Comparison of ENCODE assay signal across 9 mouse cellular contexts in the genomic region with DNA sequence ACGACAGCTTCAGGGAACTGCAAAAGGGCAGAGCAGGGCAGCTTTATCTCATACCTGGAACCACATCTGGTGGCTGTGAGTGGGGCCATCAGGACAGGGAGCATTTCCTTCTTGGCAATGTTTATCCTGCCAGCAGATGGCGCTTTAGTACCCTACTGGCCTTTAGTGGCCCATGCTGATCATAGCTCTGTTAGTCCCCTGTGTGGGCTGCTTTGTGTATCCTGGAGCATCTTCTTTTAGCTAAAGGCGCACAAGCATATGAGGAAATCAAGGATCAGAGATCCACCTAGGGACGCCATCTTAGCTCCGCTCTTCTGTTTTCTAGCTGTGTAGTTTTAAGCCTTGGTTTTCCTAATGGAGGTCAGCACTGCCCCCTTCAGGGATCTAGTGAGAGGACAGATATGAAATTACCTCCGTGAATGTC. TPM values are rescaled to one million over a fixed set of nuclear protein-coding genes. Genes with fewer than 3 reads are reported as not detected.
A peak's percentile ranks its signal among the peaks of the same experiment; 100 is the strongest.
DNase-seq lines count a peak whose midpoint lies in the region; ATAC-seq and TF ChIP-seq lines count a peak whose summit lies in the region.
"Had no signal": no experiment of that assay in that cellular context is flagged by ENCODE, and none has a peak within 500 bp of the region (broad histone marks: within the 10 kb centered on the region; RNA-seq: fewer than 3 reads in every experiment).

No protein-coding gene starts in this region.

- H3K4me1 ChIP-seq in heart, embryonic 13.5 days: peaks cover 98% of the 10 kb centered on the region
- peaks cover 18 to 54% of the 10 kb centered on the region in 2 experiments for H3K4me1 ChIP-seq in CH12.LX (ENCODE audit: control insufficient read depth in 1 of 2, insufficient read depth in 2 of 2)
- H3K4me1 ChIP-seq in liver, adult 2 months (ENCODE audit: control insufficient read depth, insufficient read depth, low read length): no peaks in the 10 kb centered on the region

- no peaks in the 10 kb centered on the region for H3K9me3 ChIP-seq in heart, embryonic 13.5 days
- no peaks in the 10 kb centered on the region for H3K9me3 ChIP-seq in CH12.LX (replicated peaks; ENCODE audit: low read length)

- ATAC-seq in heart, embryonic 13.5 days (ENCODE audit: extremely low read depth, insufficient number of reproducible peaks, low FRiP score, low TSS enrichment): no peak
- ATAC-seq in neutrophil, adult 5-6 weeks (ENCODE audit: extremely low read depth, insufficient number of reproducible peaks, low FRiP score, poor library complexity, severe bottlenecking): 0 out of 2 replicates have a peak, but pooled peaks have one; percentile 23

- TF ChIP-seq CTCF in CH12.LX (conservative IDR thresholded peaks at IDR 0.05 in 1 of 2, IDR thresholded peaks at IDR 0.05 in 1 of 2; ENCODE audit: low read depth in 2 of 2, low read length in 2 of 2): peak; percentile 88 to 89
- peak; percentile 62 for TF ChIP-seq CTCF in liver, adult 2 months (IDR thresholded peaks at IDR 0.05; ENCODE audit: low read depth, low read length)

- intact Hi-C loops in heart, postnatal 36 days (cut with DNase I): no loop called here

- no peak overlapping the region for H3K4me3 ChIP-seq in heart, embryonic 13.5 days
- no peak overlapping the region for H3K4me3 ChIP-seq in CH12.LX (replicated peaks in 1 of 3; ENCODE audit: low read depth in 2 of 3, low read length in 2 of 3, poor library complexity in 1 of 3)
- no peak overlapping the region for H3K4me3 ChIP-seq in liver, adult 2 months (ENCODE audit: insufficient read depth, low read depth, low read length)

- peaks cover 100% of the 10 kb centered on the region for H3K36me3 ChIP-seq in heart, embryonic 13.5 days
- peaks cover 0 to 35% of the 10 kb centered on the region in 2 experiments for H3K36me3 ChIP-seq in CH12.LX (replicated peaks in 1 of 2; ENCODE audit: control insufficient read depth in 1 of 2, insufficient read depth in 1 of 2, low read length in 1 of 2)
- H3K36me3 ChIP-seq in liver, adult 2 months (ENCODE audit: control insufficient read depth, insufficient read depth, low read length): no peaks in the 10 kb centered on the region

- 29% methylated on average over 6 of the region's 6 CpGs for WGBS in heart, embryonic 13.5 days
- 37% methylated on average over 6 of the region's 6 CpGs for WGBS in liver, adult 2 months

- dilution Hi-C loops in CH12.LX (cut with MboI; ENCODE audit: extremely low pct_ligation_motif_present, extremely low pct_unique_long_range_greater_than_20kb, low sequenced_read_pairs): no loop called here

- peak; percentile 49 for TF ChIP-seq RAD21 in CH12.LX (IDR thresholded peaks at IDR 0.05; ENCODE audit: low read depth, low read length)

- TF ChIP-seq EP300 in CH12.LX (IDR thresholded peaks at IDR 0.05; ENCODE audit: low read length): no peak

- DNase-seq in heart, postnatal 36 days: no peak
- peak; percentile 78 for DNase-seq in CH12.LX (ENCODE audit: extremely low read depth)
- DNase-seq in adrenal gland, adult 2 months: peak; percentile 33
- DNase-seq in forelimb bud, embryonic 11.5 days (ENCODE audit: low read depth, low spot score): peak; percentile 61
- DNase-seq in liver, adult 2 months (ENCODE audit: extremely low read depth, low read depth, low spot score): peak; percentile 30
- no peak for DNase-seq in ovary, adult 18-20 months (ENCODE audit: low spot score)

- H3K4me2 ChIP-seq in heart, embryonic 13.5 days: no peak overlapping the region
- no peak overlapping the region for H3K4me2 ChIP-seq in CH12.LX (ENCODE audit: insufficient read depth, low read depth, poor library complexity, severe bottlenecking)

- TF ChIP-seq POLR2A in CH12.LX (IDR thresholded peaks at IDR 0.05; ENCODE audit: low read depth, low read length): no peak
- no peak for TF ChIP-seq POLR2A in liver, adult 2 months (IDR thresholded peaks at IDR 0.05; ENCODE audit: extremely low read depth, insufficient read depth, low read length)

- H3K27me3 ChIP-seq in heart, embryonic 13.5 days (replicated peaks): no peaks in the 10 kb centered on the region
- H3K27me3 ChIP-seq in CH12.LX (replicated peaks): peaks cover 2% of the 10 kb centered on the region
- H3K27me3 ChIP-seq in liver, adult 2 months (ENCODE audit: control insufficient read depth, insufficient read depth, low read length): no peaks in the 10 kb centered on the region

- in situ Hi-C loops in CH12.LX (cut with MboI; ENCODE audit: low pct_ligation_motif_present, low pct_unique_long_range_greater_than_20kb, low sequenced_read_pairs): no loop called here

- peak overlapping the region; percentile 48; the same call in 1 of the 2 replicates for H3K27ac ChIP-seq in heart, embryonic 13.5 days (replicated peaks)
- H3K27ac ChIP-seq in CH12.LX (ENCODE audit: insufficient read depth, low read depth): no peak overlapping the region
- H3K27ac ChIP-seq in liver, adult 2 months (replicated peaks; ENCODE audit: insufficient read depth, low read depth, low read length): no peak overlapping the region
- H3K27ac ChIP-seq: macrophage had no signal

- H3K9ac ChIP-seq in heart, embryonic 13.5 days: peak overlapping the region; percentile 66; the same call in 1 of the 2 replicates
- H3K9ac ChIP-seq in CH12.LX (ENCODE audit: insufficient read depth, low read depth): no peak overlapping the region
- H3K9ac ChIP-seq in liver, adult 2 months (ENCODE audit: low read depth, low read length): no peak overlapping the region

- no peaks in the 10 kb centered on the region for H3K79me2 ChIP-seq in CH12.LX (replicated peaks; ENCODE audit: control insufficient read depth, extremely low read depth, insufficient read depth, poor library complexity, severe bottlenecking)
- H3K79me2 ChIP-seq in liver, adult 2 months (ENCODE audit: control insufficient read depth, insufficient read depth, low read length): no peaks in the 10 kb centered on the region

TF ChIP-seq in CH12.LX, 34 proteins besides CTCF, POLR2A, EP300 and RAD21:
- no peak for TF ChIP-seq CHD1 (IDR thresholded peaks at IDR 0.05; ENCODE audit: low read depth, low read length)
- no peak for TF ChIP-seq MAFK (IDR thresholded peaks at IDR 0.05; ENCODE audit: insufficient replicate concordance, low read length)
- no peak for TF ChIP-seq ETS1 (conservative IDR thresholded peaks at IDR 0.05; ENCODE audit: low read depth, low read length)
- no peak for TF ChIP-seq PAX5 (IDR thresholded peaks at IDR 0.05; ENCODE audit: low read length)
- no peak for TF ChIP-seq ZC3H11A (IDR thresholded peaks at IDR 0.05; ENCODE audit: low read depth, low read length)
- peak; percentile 39; the same call in 1 of the 2 replicates for TF ChIP-seq MXI1 (IDR thresholded peaks at IDR 0.05; ENCODE audit: low read depth, low read length)
- no peak for TF ChIP-seq RCOR1 (conservative IDR thresholded peaks at IDR 0.05; ENCODE audit: low read depth, low read length)
- TF ChIP-seq CHD2 (IDR thresholded peaks at IDR 0.05; ENCODE audit: low read length): no peak
- 0 out of 2 replicates have a peak, but pooled peaks have one; percentile 55 for TF ChIP-seq MYC (IDR thresholded peaks at IDR 0.05; ENCODE audit: low read depth, low read length)
- peak; percentile 65 for TF ChIP-seq ELF1 (IDR thresholded peaks at IDR 0.05; ENCODE audit: low read depth, low read length)
- TF ChIP-seq IRF4 (IDR thresholded peaks at IDR 0.05; ENCODE audit: low read depth, low read length): 0 out of 2 replicates have a peak, but pooled peaks have one; percentile 40
- peak; percentile 48 for TF ChIP-seq SMC3 (IDR thresholded peaks at IDR 0.05; ENCODE audit: low read depth, low read length)
- no peak for TF ChIP-seq KAT2A (IDR thresholded peaks at IDR 0.05; ENCODE audit: insufficient replicate concordance, low read length)
- TF ChIP-seq ZNF384 (IDR thresholded peaks at IDR 0.05; ENCODE audit: low read depth, low read length): no peak
- no peak for TF ChIP-seq USF1 (IDR thresholded peaks at IDR 0.05; ENCODE audit: low read depth, low read length)
- 0 out of 2 replicates have a peak, but pooled peaks have one; percentile 22 for TF ChIP-seq JUND (conservative IDR thresholded peaks at IDR 0.05; ENCODE audit: low read depth, low read length)
- no peak for TF ChIP-seq ZKSCAN1 (IDR thresholded peaks at IDR 0.05; ENCODE audit: borderline replicate concordance, low read depth, low read length)
- no peak for TF ChIP-seq MAZ (IDR thresholded peaks at IDR 0.05; ENCODE audit: low read depth, low read length)
- TF ChIP-seq BHLHE40 (IDR thresholded peaks at IDR 0.05; ENCODE audit: low read depth, low read length): no peak
- TF ChIP-seq MAX (IDR thresholded peaks at IDR 0.05; ENCODE audit: low read length): no peak
- peak; percentile 61; the same call in 1 of the 2 replicates for TF ChIP-seq NELFE (IDR thresholded peaks at IDR 0.05; ENCODE audit: low read depth, low read length)
- TF ChIP-seq TCF12 (IDR thresholded peaks at IDR 0.05; ENCODE audit: low read depth, low read length): peak; percentile 21; the same call in 1 of the 2 replicates

RNA-seq across cellular contexts. Expression of gene Tnnt2, which starts 11.0 kb away (rescaled TPM):
- 5,554 and 6,221 TPM in 2 replicates for polyA plus RNA-seq in heart, embryonic 13.5 days (2015; fragmentation: Nextera tagmentation; extraction: Ambion mirVana)
- total RNA-seq in heart, postnatal 36 days (2021): 1,000 to 10,000 TPM; 8,733 to 8,759 TPM
- total RNA-seq in CH12.LX (2012; rRNA removed) (5.5 and 8.6 TPM in 2 replicates), CH12.LX (2014; rRNA removed) (3.6 and 5.0 TPM in 2 replicates)
- 31.1 and 32.5 TPM in 2 replicates for polyA plus RNA-seq in CH12.LX (2012; ENCODE audit: insufficient read length, low read depth)
- 1 to 10 TPM; 3.1 to 5.7 TPM for total RNA-seq in adrenal gland, adult 2 months (2021)
- 0.66 and 1.00 TPM in 2 replicates for polyA plus RNA-seq in adrenal gland, adult 2 months (2012; rRNA removed)
- total RNA-seq in liver, adult 2 months (2014; rRNA removed): 0.46 and 0.54 TPM in 2 replicates
- 0.06 and 0.09 TPM in 2 replicates for polyA plus RNA-seq in liver, adult 2 months (2012; rRNA removed)
- total RNA-seq in neutrophil, adult 5-6 weeks (2017): 0.12 TPM in 1 of 2 replicates, not detected in the other
- polyA plus RNA-seq: macrophage had no signal

RNA-seq across cellular contexts. Expression of gene Lad1, which starts 28.8 kb away (rescaled TPM):
- 4.0 and 4.4 TPM in 2 replicates for polyA plus RNA-seq in heart, embryonic 13.5 days (2015; fragmentation: Nextera tagmentation; extraction: Ambion mirVana)
- total RNA-seq in heart, postnatal 36 days (2021): 1 to 10 TPM; 5.6 to 8.2 TPM
- total RNA-seq in CH12.LX (2012; rRNA removed): 0.13 TPM in 1 of 2 replicates, not detected in the other
- total RNA-seq in CH12.LX (2014; rRNA removed): 0.24 TPM in 1 of 2 replicates, not detected in the other
- polyA plus RNA-seq in CH12.LX (2012; ENCODE audit: insufficient read length, low read depth): 0.17 and 0.25 TPM in 2 replicates
- under 1 TPM; 0.14 to 0.17 TPM for total RNA-seq in adrenal gland, adult 2 months (2021)
- 0.38 and 0.40 TPM in 2 replicates for polyA plus RNA-seq in adrenal gland, adult 2 months (2012; rRNA removed)
- 0.54 and 0.55 TPM in 2 replicates for total RNA-seq in liver, adult 2 months (2014; rRNA removed)
- 3.4 and 6.4 TPM in 2 replicates for polyA plus RNA-seq in liver, adult 2 months (2012; rRNA removed)
- 0.12 TPM in 1 of 2 replicates, not detected in the other for total RNA-seq in neutrophil, adult 5-6 weeks (2017)

Comparison
In these comparisons a context has a peak if more than half of its experiments do, and no peak if none do; other contexts are left out.
1. DNase-seq: peak in CH12.LX (single experiment), adrenal gland, adult 2 months (single experiment), forelimb bud, embryonic 11.5 days (single experiment) and liver, adult 2 months (single experiment); none in heart, postnatal 36 days (0 of 2) and ovary, adult 18-20 months (single experiment).
2. RNA of gene Tnnt2, which starts 11.0 kb away (total RNA-seq): 8,733 to 8,759 TPM in heart, postnatal 36 days; 3.6 to 8.6 TPM in CH12.LX, 3.1 to 5.7 TPM in adrenal gland, adult 2 months, 0.46 to 0.54 TPM in liver, adult 2 months and 0.12 TPM in neutrophil, adult 5-6 weeks; every median in the first group is over 100 times any median in the second.